Mouse (Mus musculus): ENCODE measurements around the gene Vdr.

DNA sequence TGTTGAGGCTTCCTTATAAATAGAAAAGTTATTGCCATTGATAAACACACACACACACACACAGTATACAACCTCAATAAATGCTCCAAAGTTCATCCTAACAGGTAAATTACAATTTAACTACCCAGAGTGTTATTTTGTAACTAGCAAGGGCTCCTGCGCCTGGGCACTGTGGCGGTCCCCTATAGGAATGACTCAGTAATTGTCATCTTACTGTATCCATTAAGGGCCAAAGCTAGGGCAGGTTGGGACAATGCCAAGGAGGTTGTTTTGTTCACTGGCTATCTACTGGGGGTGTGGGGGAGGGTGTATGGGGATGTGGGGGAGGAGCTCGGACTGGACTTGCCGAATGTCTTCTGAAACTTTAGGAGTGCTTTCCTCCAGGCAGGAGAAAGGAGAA, 16.6 kb upstream of the Vdr start:
- TF ChIP-seq POLR2A (IDR thresholded peaks at IDR 0.05; ENCODE audit: extremely low read depth, insufficient read depth, low read length) (no peak), CTCF (IDR thresholded peaks at IDR 0.05; ENCODE audit: low read depth, low read length) (no peak)
